Mouse (Mus musculus): ENCODE results near the gene Ggct. TPM values are rescaled to one million over a fixed set of nuclear protein-coding genes. Genes with fewer than 3 reads are reported as not detected.
"Not testable (repeated sequence)": the region's sequence is repeated elsewhere in the genome, so short reads cannot be mapped to it uniquely, and the experiment has no call there.

The Ggct gene
- total RNA-seq, 2 experiments from 2014 or later: 32.7 to 36.9 TPM

DNA sequence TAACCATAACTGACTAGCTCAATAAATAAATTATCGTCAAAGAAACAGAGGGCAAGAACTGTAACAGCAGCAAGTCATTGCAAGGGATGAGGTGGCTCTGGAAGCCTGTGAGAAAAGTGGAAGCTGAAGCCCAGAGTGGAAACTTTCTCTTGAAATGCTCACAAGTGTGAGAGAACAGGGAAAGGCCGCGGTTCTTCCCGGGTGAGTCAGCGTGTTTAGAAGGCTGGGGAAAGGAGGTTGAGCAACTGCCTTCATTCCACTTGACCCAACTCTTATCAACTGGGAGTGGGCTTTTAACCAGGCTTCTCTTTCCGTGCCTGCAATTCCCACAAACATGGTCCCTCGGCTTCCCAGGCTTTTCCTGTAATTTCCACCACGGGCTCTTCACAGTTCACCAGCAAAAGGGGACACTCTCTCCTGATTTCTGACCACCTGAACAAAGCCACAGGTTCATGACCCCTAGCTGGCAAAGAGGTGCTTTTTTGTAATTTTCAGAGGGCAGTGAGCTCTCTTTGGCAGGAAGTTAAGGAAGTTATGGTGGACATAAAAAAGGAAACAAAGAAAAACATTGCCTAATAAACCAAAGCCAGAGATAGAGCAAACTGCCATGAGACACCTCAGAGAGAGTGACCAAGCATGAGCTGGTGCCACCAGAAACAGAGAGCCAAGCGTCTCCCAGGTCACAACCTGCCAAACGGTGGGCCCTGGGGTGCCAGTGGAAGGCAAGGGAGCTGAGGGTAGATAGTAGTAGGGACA lies 37.9 kb downstream of the Ggct start:
- no peak for DNase-seq (ENCODE audit: extremely low spot score in 1 of 2, low spot score in 1 of 2)

DNA sequence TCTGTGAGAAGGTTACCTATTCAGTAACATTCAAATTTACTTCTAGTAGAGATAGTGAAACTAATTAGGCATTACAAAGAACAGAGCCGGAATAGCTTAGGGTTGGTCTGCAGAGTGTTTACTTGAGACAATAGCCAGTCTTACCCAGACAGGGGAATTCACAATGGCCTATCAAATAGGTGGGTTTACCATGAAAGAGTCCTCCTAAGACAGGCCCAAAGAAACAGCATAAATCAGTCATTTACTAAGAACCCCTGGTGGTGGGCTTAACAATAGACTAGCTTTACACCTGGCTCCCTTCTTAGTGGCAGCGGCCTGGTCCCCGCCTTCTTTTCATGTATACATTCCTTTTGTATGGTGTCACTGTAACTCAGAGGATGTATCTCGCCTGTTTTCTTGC lies 39.4 kb downstream of the Ggct start:
- not testable (repeated sequence) for DNase-seq (ENCODE audit: extremely low spot score in 1 of 2, low spot score in 1 of 2)

DNA sequence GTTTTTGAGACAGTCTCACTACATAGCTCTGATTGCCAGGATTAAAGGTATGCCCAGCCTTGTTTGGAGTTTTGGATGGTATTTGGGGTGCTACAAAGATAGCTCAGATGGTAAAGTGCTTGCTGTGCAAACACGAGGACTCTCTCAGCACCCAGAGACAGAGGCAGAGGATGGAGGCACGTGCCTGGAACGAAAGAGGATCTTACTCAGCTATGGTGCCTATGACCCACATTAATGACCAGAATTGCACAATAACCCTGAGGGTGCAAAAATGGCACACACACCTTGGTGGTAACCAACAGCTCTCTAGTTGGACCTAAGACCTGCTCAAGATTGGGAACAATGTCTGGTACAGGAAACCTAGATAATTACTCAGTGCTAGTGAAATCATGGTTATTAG lies 40.2 kb downstream of the Ggct start:
- no peak for DNase-seq (ENCODE audit: extremely low spot score in 1 of 2, low spot score in 1 of 2)

DNA sequence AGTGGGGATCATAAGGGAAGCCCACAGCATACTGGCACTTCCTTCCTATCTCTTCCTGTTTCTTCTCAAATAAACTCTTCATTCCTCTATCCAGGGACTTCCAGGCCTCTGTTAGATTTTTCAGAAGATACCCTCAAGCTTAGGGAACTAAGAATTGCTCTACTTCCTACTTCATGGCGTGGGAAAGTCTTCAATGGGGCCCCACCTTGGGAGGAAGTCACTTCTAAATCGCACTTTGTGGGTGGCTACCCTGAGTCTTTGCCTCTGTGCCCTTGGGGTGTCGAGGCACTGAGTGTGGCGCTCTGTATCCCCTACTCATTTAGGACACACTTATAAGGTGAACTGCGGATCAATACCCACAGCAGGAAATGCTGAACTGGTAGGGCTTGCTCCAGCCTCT lies 44.1 kb downstream of the Ggct start:
- DNase-seq (ENCODE audit: extremely low spot score in 1 of 2, low spot score in 1 of 2): no peak

DNA sequence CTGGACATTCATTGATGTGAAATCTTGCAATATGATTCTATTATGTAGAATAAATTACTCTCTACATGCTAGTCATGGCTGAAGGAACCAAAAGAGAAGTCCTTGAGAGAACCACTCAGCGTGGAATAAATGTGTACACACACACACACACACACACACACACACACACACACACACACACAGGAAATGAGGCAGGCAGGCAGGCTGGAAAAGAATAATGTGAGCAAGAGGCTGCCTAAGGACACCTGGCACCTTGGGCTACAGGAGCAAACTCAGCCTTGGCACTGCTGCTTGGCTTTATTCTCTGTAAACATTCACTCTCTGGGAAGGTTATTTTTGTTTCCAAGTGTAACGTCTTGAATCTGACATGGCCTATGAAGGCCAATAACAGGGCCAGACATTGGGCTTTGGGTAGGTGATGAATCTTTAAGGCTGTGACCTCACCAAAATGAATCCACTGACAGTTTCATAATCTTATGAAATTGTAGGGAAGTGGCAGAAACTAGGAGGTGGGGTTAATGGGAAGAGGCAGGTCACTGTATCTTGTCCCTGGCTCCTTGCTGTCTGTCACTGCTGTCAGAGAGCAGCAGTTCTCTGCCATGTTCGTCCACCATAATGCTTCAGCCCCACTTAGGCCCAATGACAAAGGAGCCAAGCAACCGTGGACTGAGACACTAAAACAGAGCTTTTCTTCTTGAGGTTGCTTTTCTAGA lies 46.4 kb downstream of the Ggct start:
- DNase-seq (ENCODE audit: extremely low spot score in 1 of 2, low spot score in 1 of 2): no peak

DNA sequence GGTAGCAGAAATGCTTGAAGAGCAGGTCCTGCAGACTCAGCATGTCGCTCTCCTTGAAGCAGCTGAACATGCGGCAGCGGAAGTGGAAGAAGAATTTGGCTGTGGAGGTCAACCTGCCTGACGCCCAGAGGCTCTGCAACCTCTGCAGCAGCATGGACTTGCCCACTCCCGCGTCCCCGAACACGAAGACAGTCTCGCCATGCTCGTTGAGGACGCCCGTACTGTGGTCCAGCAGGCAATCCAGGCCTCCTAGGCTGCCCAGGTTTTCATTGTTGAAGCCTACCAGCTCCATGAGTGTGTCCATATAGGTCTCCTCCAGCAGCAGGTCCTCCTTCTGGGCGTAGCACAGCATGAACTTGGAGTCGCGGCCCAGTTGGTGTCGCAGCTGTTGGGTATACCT lies 48.2 kb downstream of the Ggct start:
- no peak for DNase-seq (ENCODE audit: extremely low spot score in 1 of 2, low spot score in 1 of 2)

DNA sequence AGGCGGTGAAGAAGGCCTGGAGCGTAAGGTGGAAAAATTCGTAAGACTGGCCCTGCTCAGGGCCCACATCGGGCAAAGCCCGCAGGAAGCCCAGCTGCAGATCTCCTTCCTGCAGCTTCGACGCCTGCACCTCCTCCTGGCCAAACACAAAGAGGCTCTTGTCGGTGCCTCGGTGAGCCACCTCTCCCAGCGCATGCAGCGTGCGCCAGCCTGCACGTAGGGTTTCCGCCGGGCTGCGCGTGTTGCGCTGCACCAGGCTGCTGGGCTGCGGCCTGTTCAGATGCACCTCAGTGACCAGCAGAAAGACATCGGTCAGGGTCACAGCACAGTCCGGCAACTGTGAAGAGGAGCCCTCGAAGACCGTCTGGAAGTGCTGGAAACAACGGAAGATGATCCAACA lies 49.0 kb downstream of the Ggct start:
- no peak for DNase-seq (ENCODE audit: extremely low spot score in 1 of 2, low spot score in 1 of 2)

DNA sequence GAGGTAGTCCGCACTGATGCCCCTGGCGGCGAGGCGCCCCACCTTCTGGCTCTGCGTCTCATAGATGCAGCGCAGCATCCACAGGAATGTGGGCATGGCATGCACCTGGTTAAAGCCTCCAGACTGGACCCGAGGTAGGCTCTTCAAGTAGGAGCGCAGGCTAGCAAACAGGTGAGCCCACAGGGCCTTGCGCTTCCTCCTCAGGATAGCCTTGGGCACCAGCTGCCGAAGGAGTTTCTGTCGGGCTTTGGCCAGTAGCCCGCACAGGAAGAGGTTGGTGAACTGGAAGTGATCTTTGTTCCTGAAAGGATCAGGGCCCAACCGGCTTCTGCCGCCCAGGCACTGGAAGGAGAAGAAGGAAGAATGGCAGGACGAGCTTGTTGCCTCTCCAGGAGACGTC lies 49.5 kb downstream of the Ggct start:
- no peak for DNase-seq (ENCODE audit: extremely low spot score in 1 of 2, low spot score in 1 of 2)

DNA sequence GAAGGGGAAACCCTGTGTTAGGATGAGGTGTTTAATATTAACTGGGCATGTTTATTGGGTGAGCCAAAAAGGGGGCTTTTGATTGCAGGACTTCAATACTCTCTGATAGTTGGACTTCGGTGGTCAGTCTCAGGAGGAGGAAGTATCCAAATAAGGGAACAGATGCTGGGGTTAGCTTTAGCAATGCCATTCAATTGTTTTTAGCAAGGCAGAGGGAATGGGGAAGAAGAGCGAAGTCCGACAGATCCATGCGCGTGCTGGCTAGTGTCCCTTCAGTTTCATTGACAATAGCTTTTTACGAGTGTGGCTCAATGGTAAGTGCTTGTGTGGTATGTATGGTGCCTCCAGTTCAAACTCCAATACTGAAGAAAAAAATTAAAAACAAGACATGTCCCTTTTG lies 51.6 kb downstream of the Ggct start:
- DNase-seq (ENCODE audit: extremely low spot score in 1 of 2, low spot score in 1 of 2): no peak

DNA sequence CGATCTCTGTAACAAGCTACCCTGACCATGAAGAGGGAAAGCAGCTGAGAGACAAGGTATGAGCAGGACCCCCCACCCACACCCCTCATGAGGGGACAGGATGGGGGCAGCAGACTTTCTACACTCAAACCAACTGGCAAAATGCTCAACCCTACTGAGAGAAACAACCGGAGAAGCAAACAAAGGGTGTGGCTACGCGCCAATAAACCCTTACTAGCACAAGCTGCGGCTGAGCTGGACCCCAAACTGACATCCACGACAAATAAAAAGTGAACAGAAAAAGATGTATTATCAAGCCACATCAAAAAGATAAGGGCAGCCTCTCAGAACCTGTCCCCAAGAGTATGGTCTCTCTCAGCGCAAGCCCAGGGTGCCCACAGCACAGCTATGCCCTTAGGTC lies 52.6 kb downstream of the Ggct start:
- DNase-seq (ENCODE audit: extremely low spot score in 1 of 2, low spot score in 1 of 2): no peak

DNA sequence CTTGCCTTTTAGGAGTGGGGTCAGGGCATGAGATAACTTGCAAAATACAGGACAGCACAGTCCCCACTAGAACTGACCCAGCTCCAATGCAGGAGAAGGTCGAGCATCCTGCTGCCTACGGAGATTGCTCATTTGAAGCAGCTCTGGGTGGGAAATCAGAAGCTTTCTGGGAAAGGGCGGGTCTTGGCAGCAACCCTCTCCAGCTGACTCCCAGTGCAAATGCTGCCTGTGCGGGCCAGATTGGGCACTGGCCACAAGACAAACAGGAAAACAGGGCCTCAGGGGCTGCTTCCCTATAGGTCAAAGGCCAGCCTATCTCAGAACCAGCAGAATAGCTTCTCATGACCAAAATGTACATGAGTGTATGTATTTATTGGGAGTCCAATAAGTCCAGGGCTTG lies 53.1 kb downstream of the Ggct start:
- no peak for DNase-seq (ENCODE audit: extremely low spot score in 1 of 2, low spot score in 1 of 2)

DNA sequence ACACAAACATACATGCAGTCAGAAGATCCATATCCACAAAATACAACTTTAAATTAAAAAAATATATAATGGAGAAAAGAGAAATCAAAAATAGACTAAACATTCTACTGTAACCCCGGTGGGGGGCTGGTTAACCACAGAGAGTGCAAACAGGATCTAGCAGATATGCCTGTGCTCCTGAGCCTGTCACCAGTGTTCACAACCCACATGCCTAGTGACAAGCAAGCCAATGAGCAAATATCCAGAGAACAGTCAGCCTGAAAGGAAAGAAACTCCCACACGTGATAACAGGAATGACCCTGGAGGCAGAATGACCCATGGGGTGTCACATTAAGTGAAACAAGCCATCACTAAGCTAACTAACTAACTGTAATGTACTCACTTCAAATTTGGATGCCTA lies 56.3 kb downstream of the Ggct start:
- DNase-seq (ENCODE audit: extremely low spot score in 1 of 2, low spot score in 1 of 2): no peak

DNA sequence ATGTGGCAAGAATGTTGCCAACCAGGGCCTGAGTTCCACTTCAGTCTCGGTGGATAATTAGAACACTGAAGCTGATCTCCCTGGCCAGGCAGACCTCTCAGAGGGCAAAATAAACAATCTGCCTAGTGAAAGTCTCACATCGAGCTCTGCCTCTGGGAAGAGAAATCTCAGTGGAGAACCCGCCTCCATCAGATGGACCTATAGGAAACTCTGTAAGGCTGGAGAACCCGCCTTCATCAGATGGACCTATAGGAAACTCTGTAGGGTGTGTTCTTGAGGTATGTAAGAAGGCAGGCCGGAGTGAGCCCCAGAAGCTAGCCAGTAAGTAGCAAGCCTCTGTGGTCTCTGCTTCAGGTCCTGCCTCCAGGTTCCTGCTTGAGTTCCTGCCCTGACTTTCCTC lies 57.8 kb downstream of the Ggct start:
- DNase-seq (ENCODE audit: extremely low spot score in 1 of 2, low spot score in 1 of 2): no peak

DNA sequence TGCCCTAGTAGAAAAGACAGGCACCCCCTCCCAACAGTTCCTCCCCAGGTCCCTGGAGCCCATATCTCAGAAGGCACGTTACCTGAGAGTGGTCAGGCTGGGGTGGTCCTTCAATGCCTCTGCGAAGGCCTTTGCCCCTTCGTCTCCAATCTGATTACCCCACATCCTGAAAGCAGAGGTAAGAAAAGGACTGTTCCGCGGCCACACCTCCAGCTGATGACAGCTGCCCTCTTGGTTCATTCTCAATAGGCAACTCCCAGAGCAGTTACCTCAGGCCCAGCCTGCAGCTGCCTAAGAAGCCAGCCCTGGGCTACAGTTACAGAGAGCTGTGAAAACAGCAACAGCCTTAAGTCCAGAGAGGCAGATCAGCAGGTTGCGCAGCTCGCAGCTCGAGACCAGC lies 58.4 kb downstream of the Ggct start:
- no peak for DNase-seq (ENCODE audit: extremely low spot score in 1 of 2, low spot score in 1 of 2)

DNA sequence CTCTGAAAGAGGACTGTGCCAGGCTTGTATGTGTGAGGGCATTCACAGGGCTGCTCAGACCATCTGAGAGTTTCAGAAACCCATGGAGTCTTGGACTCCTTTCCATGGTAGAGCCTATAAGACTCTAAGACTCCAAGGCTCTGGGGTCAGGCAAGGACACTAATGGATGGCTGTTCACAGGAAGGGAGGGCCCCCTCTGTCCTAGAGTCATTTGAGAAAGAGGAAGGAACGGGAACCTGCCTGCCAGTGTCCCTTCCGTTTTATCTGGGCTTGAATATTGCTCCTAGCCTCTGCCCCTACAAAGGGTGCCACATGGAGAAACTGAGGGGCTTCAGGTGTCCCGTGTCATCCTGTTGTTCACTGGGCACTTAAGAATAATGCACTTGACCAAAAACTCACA lies 58.9 kb downstream of the Ggct start:
- no peak for DNase-seq (ENCODE audit: extremely low spot score in 1 of 2, low spot score in 1 of 2)

DNA sequence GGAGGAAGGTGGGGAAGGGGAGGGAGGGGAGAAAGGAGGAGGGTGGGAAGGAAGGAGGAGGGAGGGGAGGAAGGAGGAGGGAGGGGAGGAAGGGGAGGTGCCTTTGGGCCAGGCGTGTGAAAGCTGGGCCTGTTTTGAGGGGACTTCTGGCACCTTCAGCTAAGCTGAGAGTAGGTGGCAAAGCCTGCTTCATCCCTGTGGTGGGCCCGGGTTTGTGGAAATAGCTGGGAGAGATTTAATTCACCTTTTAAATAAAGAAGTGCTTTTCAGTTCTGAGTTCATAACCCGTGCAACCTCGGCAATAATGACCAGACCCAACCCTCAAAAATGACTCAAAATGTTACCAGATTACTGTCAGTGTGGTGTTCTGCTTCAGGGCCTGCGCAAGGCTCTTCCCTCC lies 59.5 kb downstream of the Ggct start:
- DNase-seq (ENCODE audit: extremely low spot score in 1 of 2, low spot score in 1 of 2): no peak

Other genes with a start within 250 kb of the Ggct start
- 10 to 100 TPM; 24.4 TPM for gene Znrf2, start 176.0 kb downstream of the Ggct start, total RNA-seq (2021)
- 1 to 10 TPM; 5.1 to 5.8 TPM for gene Nod1, start 20.3 kb downstream of the Ggct start, total RNA-seq (2021)
- 100 to 1,000 TPM; 133 to 137 TPM for gene Gars, start 45.1 kb upstream of the Ggct start, total RNA-seq (2021)
- 1 to 10 TPM; 3.2 to 4.9 TPM for gene Crhr2, start 140.1 kb upstream of the Ggct start, total RNA-seq (2021)
- under 1 TPM; 0.35 to 0.84 TPM for gene Inmt, start 182.1 kb upstream of the Ggct start, total RNA-seq (2021)
- 10 to 100 TPM; 13.4 to 13.7 TPM for gene Mindy4, start 210.4 kb upstream of the Ggct start, total RNA-seq (2021)